Mouse (Mus musculus) olfactory bulb, adult 2 months (tissue): ENCODE measurements at regions not wholly inside any gene's neighbourhood (a gene's known extent, or its start where the extent isn't known, plus 50 kb on each side); places are given as distances from the start of the nearest gene placed in this dataset.

Source experiments
- CTCF ChIP-seq: fragments of 200-500 bp; IDR thresholded peaks from 2 replicates; pipeline ENCODE4 v1.5.1; 2012; ENCODE audit warnings: low read depth, mild to moderate bottlenecking, low read length, moderate library complexity; ENCODE audit not compliant: insufficient read depth
- POLR2A ChIP-seq: fragments of 200-500 bp; IDR thresholded peaks from 2 replicates; pipeline ENCODE4 v1.6.1; 2012; ENCODE audit warnings: mild to moderate bottlenecking, low read depth, low read length, moderate library complexity; ENCODE audit not compliant: insufficient read depth

GRCm38 (mm10) chr8:126165486-126166095 is 132.8 kb upstream of the Slc35f3 start:
- TF ChIP-seq CTCF, result no peak
- TF ChIP-seq POLR2A, result no peak
